Mouse (Mus musculus) adrenal gland, adult 18-20 months (tissue): Measurements from ENCODE around the gene Arhgef28. TPM values are rescaled to one million over a fixed set of nuclear protein-coding genes. Genes with fewer than 3 reads are reported as not detected.

Source experiments
- DNase-seq, 2 experiments: peaks; one replicate each; pipeline ENCODE4 v3.0.0; 2021 to 2022; ENCODE audit warnings: low spot score in 2 of 2
- long read RNA-seq, 2 experiments: library from polyadenylated mRNA; stranded (forward); transcript quantifications; one replicate each; pipeline ENCODE4 v2.0.0; 2021
- total RNA-seq, 2 experiments: library from RNA; stranded (reverse); gene quantifications; 1 replicate in 1 of 2; 2 replicates in 1 of 2; pipeline ENCODE4 v1.2.3; 2021

Gene Arhgef28
- 10 to 100 TPM; 14.2 to 28.0 TPM for total RNA-seq
- long read RNA-seq, experiment 1, full-length matches to known transcripts, result 8 of 16 reads
- long read RNA-seq, experiment 1, partial matches to known transcripts, result 4 of 16 reads
- long read RNA-seq, experiment 1, other reads (novel, unspliced or antisense), result 4 of 16 reads
- long read RNA-seq, experiment 2, partial matches to known transcripts, result 38 of 44 reads
- long read RNA-seq, experiment 2, other reads (novel, unspliced or antisense), result 6 of 44 reads

- DNase-seq, result peak; percentile 71 to 76
Observed at GRCm38 (mm10) chr13:98205771-98206545, at the start of gene Arhgef28. TSS of gene Arhgef28 (minus strand) at chr13:98206439.

- no peak for DNase-seq
Observed at GRCm38 (mm10) chr13:98254921-98255320, 48.7 kb upstream of the Arhgef28 start.

- DNase-seq, result no peak
Observed at GRCm38 (mm10) chr13:98249594-98249993, 43.4 kb upstream of the Arhgef28 start.

- DNase-seq, result no peak
Observed at GRCm38 (mm10) chr13:98245386-98245785, 39.1 kb upstream of the Arhgef28 start.

- DNase-seq, result no peak
Observed at GRCm38 (mm10) chr13:98244571-98245350, 38.5 kb upstream of the Arhgef28 start.

- DNase-seq, result peak in 1 of 2 experiments; percentile 16
Observed at GRCm38 (mm10) chr13:98241531-98242282, 35.5 kb upstream of the Arhgef28 start.

- DNase-seq, result peak; percentile 65
Observed at GRCm38 (mm10) chr13:98239978-98240641, 33.9 kb upstream of the Arhgef28 start.

- no peak for DNase-seq
Observed at GRCm38 (mm10) chr13:98235451-98235850, 29.2 kb upstream of the Arhgef28 start.

GRCm38 (mm10) chr13:98230511-98230910 is 24.3 kb upstream of the Arhgef28 start:
- no peak for DNase-seq

- DNase-seq, result no peak
Observed at GRCm38 (mm10) chr13:98226225-98226624, 20.0 kb upstream of the Arhgef28 start.

GRCm38 (mm10) chr13:98222848-98223247 is 16.6 kb upstream of the Arhgef28 start:
- DNase-seq, result peak in 1 of 2 experiments; percentile 42

GRCm38 (mm10) chr13:98210137-98210536 is 3.9 kb upstream of the Arhgef28 start:
- DNase-seq, result no peak

GRCm38 (mm10) chr13:98208842-98209241 is 2.6 kb upstream of the Arhgef28 start:
- DNase-seq, result no peak

GRCm38 (mm10) chr13:98206546-98206870 is 269 bp upstream of the Arhgef28 start:
- DNase-seq, result no peak

GRCm38 (mm10) chr13:98205111-98205510 is 1.1 kb downstream of the Arhgef28 start:
- DNase-seq, result no peak

GRCm38 (mm10) chr13:98204371-98204770 is 1.9 kb downstream of the Arhgef28 start:
- no peak for DNase-seq

- DNase-seq, result no peak
Observed at GRCm38 (mm10) chr13:98201436-98201835, 4.8 kb downstream of the Arhgef28 start.

GRCm38 (mm10) chr13:98192596-98192995 is 13.6 kb downstream of the Arhgef28 start:
- DNase-seq, result no peak

GRCm38 (mm10) chr13:98188500-98188899 is 17.7 kb downstream of the Arhgef28 start:
- no peak for DNase-seq

GRCm38 (mm10) chr13:98187904-98188303 is 18.3 kb downstream of the Arhgef28 start:
- no peak for DNase-seq

- no peak for DNase-seq
Observed at GRCm38 (mm10) chr13:98186179-98186578, 20.1 kb downstream of the Arhgef28 start.
